Mouse (Mus musculus): ENCODE results near the gene D930007J09Rik. TPM values are rescaled to one million over a fixed set of nuclear protein-coding genes. Genes with fewer than 3 reads are reported as not detected.
A peak's percentile ranks its signal among the peaks of the same experiment; 100 is the strongest.

D930007J09Rik gene
- total and polyA plus RNA-seq, 2 experiments, result not detected

GRCm38 (mm10) chr13:32807624-32808023 is 5.0 kb upstream of the D930007J09Rik start:
- 90% methylated on average over 3 of the region's 3 CpGs for WGBS

GRCm38 (mm10) chr13:32806820-32807219 is 4.2 kb upstream of the D930007J09Rik start:
- H3K27ac ChIP-seq (replicated peaks; ENCODE audit: insufficient read depth, low read depth, low read length), result no peak overlapping the region
- H3K27me3 ChIP-seq (ENCODE audit: control insufficient read depth, insufficient read depth, low read length), result no peaks in the 10 kb centered on the region
- no peak overlapping the region for H3K9ac ChIP-seq (ENCODE audit: low read depth, low read length)
- peaks cover 22% of the 10 kb centered on the region for H3K79me2 ChIP-seq (ENCODE audit: control insufficient read depth, insufficient read depth, low read length)
- 92% methylated on average over 7 of the region's 7 CpGs for WGBS
- peaks cover 10% of the 10 kb centered on the region for H3K4me1 ChIP-seq (ENCODE audit: control insufficient read depth, insufficient read depth, low read length)
- H3K4me3 ChIP-seq (ENCODE audit: insufficient read depth, low read depth, low read length), result no peak overlapping the region
- DNase-seq (ENCODE audit: extremely low read depth, low read depth, low spot score), result no peak
- peaks cover 29% of the 10 kb centered on the region for H3K36me3 ChIP-seq (ENCODE audit: control insufficient read depth, insufficient read depth, low read length)
- TF ChIP-seq CTCF (IDR thresholded peaks at IDR 0.05; ENCODE audit: low read depth, low read length), result no peak
- TF ChIP-seq POLR2A (IDR thresholded peaks at IDR 0.05; ENCODE audit: extremely low read depth, insufficient read depth, low read length), result no peak

More at GRCm38 (mm10) chr13:32807624-32808023, 5.0 kb upstream of the D930007J09Rik start:
- H3K4me1 ChIP-seq (ENCODE audit: control insufficient read depth, insufficient read depth, low read length), result peaks cover 12% of the 10 kb centered on the region
- no peak for DNase-seq (ENCODE audit: extremely low read depth, low read depth, low spot score)
- TF ChIP-seq CTCF (IDR thresholded peaks at IDR 0.05; ENCODE audit: low read depth, low read length) (no peak), POLR2A (IDR thresholded peaks at IDR 0.05; ENCODE audit: extremely low read depth, insufficient read depth, low read length) (no peak)
- no peak overlapping the region for H3K9ac ChIP-seq (ENCODE audit: low read depth, low read length)
- no peak overlapping the region for H3K27ac ChIP-seq (replicated peaks; ENCODE audit: insufficient read depth, low read depth, low read length)
- H3K4me3 ChIP-seq (ENCODE audit: insufficient read depth, low read depth, low read length), result no peak overlapping the region
- H3K27me3 ChIP-seq (ENCODE audit: control insufficient read depth, insufficient read depth, low read length), result no peaks in the 10 kb centered on the region
- H3K79me2 ChIP-seq (ENCODE audit: control insufficient read depth, insufficient read depth, low read length), result peaks cover 22% of the 10 kb centered on the region
- H3K36me3 ChIP-seq (ENCODE audit: control insufficient read depth, insufficient read depth, low read length), result peaks cover 32% of the 10 kb centered on the region

- no peak for TF ChIP-seq CTCF (IDR thresholded peaks at IDR 0.05; ENCODE audit: low read depth, low read length)
- no peak for TF ChIP-seq POLR2A (IDR thresholded peaks at IDR 0.05; ENCODE audit: extremely low read depth, insufficient read depth, low read length)
- H3K9ac ChIP-seq (ENCODE audit: low read depth, low read length), result no peak overlapping the region
- 74% methylated on average over 4 of the region's 4 CpGs for WGBS
These were observed 1.2 kb upstream of the D930007J09Rik start for GRCm38 (mm10) chr13:32803701-32804345.

GRCm38 (mm10) chr13:32801693-32802221 is 892 bp downstream of the D930007J09Rik start, which contains the start of gene Wrnip1:
TSS of gene Wrnip1 (plus strand) at chr13:32802038.
- Histone ChIP-seq H3K27ac (replicated peaks; ENCODE audit: insufficient read depth, low read depth, low read length) (peak within 1 kb of the TSS; percentile 74), H3K9ac (ENCODE audit: low read depth, low read length) (peak within 1 kb of the TSS; percentile 88), H3K79me2 (ENCODE audit: control insufficient read depth, insufficient read depth, low read length) (peaks cover 17% of the 10 kb centered on the region), H3K4me3 (ENCODE audit: insufficient read depth, low read depth, low read length) (peak within 1 kb of the TSS; percentile 76), H3K36me3 (ENCODE audit: control insufficient read depth, insufficient read depth, low read length) (peaks cover 8% of the 10 kb centered on the region), H3K27me3 (ENCODE audit: control insufficient read depth, insufficient read depth, low read length) (no peaks in the 10 kb centered on the region), H3K4me1 (ENCODE audit: control insufficient read depth, insufficient read depth, low read length) (peaks cover 7% of the 10 kb centered on the region; the same call in 1 of the 2 replicates)
- TF ChIP-seq POLR2A (IDR thresholded peaks at IDR 0.05; ENCODE audit: extremely low read depth, insufficient read depth, low read length) (0 out of 2 replicates have a peak, but pooled peaks have one; percentile 58), CTCF (IDR thresholded peaks at IDR 0.05; ENCODE audit: low read depth, low read length) (peak; percentile 27; the same call in 1 of the 2 replicates)
- WGBS, result under 1% methylated on average over 51 of the region's 51 CpGs
- peak; percentile 99 for DNase-seq (ENCODE audit: extremely low read depth, low read depth, low spot score)

More at GRCm38 (mm10) chr13:32803701-32804345, 1.2 kb upstream of the D930007J09Rik start:
- Histone ChIP-seq H3K79me2 (ENCODE audit: control insufficient read depth, insufficient read depth, low read length) (peaks cover 17% of the 10 kb centered on the region), H3K27me3 (ENCODE audit: control insufficient read depth, insufficient read depth, low read length) (no peaks in the 10 kb centered on the region), H3K36me3 (ENCODE audit: control insufficient read depth, insufficient read depth, low read length) (peaks cover 18% of the 10 kb centered on the region), H3K27ac (replicated peaks; ENCODE audit: insufficient read depth, low read depth, low read length) (no peak overlapping the region), H3K4me1 (ENCODE audit: control insufficient read depth, insufficient read depth, low read length) (peaks cover 7% of the 10 kb centered on the region; the same call in 1 of the 2 replicates), H3K4me3 (ENCODE audit: insufficient read depth, low read depth, low read length) (0 out of 2 replicates have a peak overlapping the region, but pooled peaks have one; percentile 7)
- no peak for DNase-seq (ENCODE audit: extremely low read depth, low read depth, low spot score)

- no peak for DNase-seq (ENCODE audit: extremely low read depth, low read depth, low spot score)
- H3K9ac ChIP-seq (ENCODE audit: low read depth, low read length), result no peak overlapping the region
- no peaks in the 10 kb centered on the region for H3K27me3 ChIP-seq (ENCODE audit: control insufficient read depth, insufficient read depth, low read length)
- H3K4me3 ChIP-seq (ENCODE audit: insufficient read depth, low read depth, low read length), result no peak overlapping the region
- peaks cover 3% of the 10 kb centered on the region for H3K36me3 ChIP-seq (ENCODE audit: control insufficient read depth, insufficient read depth, low read length)
- H3K79me2 ChIP-seq (ENCODE audit: control insufficient read depth, insufficient read depth, low read length), result peaks cover 17% of the 10 kb centered on the region
- H3K27ac ChIP-seq (replicated peaks; ENCODE audit: insufficient read depth, low read depth, low read length), result no peak overlapping the region
- peaks cover 7% of the 10 kb centered on the region; the same call in 1 of the 2 replicates for H3K4me1 ChIP-seq (ENCODE audit: control insufficient read depth, insufficient read depth, low read length)
- TF ChIP-seq POLR2A (IDR thresholded peaks at IDR 0.05; ENCODE audit: extremely low read depth, insufficient read depth, low read length) (no peak), CTCF (IDR thresholded peaks at IDR 0.05; ENCODE audit: low read depth, low read length) (no peak)
These were observed 1.8 kb downstream of the D930007J09Rik start for GRCm38 (mm10) chr13:32800859-32801258.
